Mouse (Mus musculus) adrenal gland, postnatal 14 days (tissue): ENCODE results near the gene Psd. TPM values are rescaled to one million over a fixed set of nuclear protein-coding genes. Genes with fewer than 3 reads are reported as not detected.
A peak's percentile ranks its signal among the peaks of the same experiment; 100 is the strongest.

ENCODE experiments used
- DNase-seq: peaks from one replicate; pipeline ENCODE4 v3.0.0; 2021; ENCODE audit warnings: mixed read lengths
- long read RNA-seq, 2 experiments: library from polyadenylated mRNA; stranded (forward); transcript quantifications; one replicate each; pipeline ENCODE4 v2.0.0; 2021
- total RNA-seq: library from RNA; stranded (reverse); gene quantifications from 2 replicates; pipeline ENCODE4 v1.2.3, GENCODE M21; 2021

Gene Psd
- total RNA-seq = 6.0 and 9.3 TPM in 2 replicates
- long read RNA-seq, experiment 1, partial matches to known transcripts = 0 of 5 reads
- long read RNA-seq, experiment 1, other reads (novel, unspliced or antisense) = 5 of 5 reads
- long read RNA-seq, experiment 2, partial matches to known transcripts = 3 of 8 reads
- long read RNA-seq, experiment 2, other reads (novel, unspliced or antisense) = 4 of 8 reads

DNA sequence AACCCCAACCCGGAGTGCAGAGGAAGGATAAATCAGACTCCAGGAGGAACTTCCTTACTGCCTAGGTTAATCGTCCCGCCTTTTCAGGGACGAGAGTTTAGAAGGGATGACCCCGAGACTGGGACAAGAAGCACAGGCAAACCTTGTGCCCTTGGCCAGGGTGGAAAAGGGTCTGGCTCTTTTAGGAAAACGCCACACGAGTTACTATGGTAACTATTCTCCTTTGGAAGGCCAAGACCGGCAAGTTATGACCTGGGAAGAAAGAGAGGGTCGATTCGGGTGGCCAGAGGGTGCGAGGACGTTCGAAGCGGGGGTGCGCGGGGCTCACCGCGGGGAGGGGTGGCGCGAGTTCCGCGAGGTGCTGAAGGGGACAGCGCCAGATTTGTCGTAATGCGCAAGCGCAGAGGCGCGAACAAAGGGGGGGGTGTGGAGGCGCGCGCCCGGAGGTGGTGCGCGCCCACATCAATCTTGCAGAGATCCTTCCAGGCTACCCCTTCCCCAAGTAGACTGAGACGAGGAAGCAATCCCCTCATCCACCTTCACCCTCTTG lies at the start of gene Psd:
Gene Psd (minus strand): TSS at position 401 of the 550 bp plus-strand sequence.
- DNase-seq = peak; percentile 83

DNA sequence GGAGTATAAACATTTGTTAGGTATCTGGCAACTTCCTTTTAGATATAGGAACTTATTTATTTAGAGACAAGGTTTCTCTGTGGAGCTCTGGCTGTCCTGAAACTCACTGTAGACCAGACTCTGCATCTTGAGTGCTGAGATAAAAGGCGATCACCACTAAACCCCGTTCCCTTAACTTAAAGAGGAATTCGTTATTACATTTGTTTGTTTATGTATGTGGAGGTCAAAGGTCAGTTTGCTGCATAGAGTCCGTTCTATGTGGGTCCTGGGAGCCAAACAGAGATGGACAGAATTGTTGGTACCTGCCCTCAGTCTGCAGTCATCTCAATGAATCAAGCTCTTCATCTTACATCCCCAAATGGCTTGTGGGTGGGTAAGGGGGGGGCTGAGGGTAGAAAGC lies 48.9 kb upstream of the Psd start:
- DNase-seq = no peak

DNA sequence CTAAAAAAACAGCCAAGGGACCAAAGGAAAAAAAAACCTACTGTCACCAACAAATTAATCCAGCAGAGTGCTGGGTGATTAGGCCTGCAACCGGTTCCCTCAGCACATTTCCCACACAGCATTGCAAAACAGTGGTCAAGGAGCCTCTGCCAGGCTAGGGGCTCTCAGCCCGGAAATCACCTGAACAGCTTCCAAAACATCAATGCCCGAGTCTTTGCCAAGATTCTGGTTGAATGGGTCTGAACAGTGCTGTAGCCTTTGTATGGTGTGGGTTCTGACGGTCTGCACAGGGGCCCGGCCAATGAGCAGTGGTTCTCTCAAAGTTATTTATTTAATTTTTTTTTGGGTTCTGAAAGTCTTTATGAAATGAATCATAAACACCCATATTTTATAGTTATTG lies 48.5 kb upstream of the Psd start:
- DNase-seq = no peak

DNA sequence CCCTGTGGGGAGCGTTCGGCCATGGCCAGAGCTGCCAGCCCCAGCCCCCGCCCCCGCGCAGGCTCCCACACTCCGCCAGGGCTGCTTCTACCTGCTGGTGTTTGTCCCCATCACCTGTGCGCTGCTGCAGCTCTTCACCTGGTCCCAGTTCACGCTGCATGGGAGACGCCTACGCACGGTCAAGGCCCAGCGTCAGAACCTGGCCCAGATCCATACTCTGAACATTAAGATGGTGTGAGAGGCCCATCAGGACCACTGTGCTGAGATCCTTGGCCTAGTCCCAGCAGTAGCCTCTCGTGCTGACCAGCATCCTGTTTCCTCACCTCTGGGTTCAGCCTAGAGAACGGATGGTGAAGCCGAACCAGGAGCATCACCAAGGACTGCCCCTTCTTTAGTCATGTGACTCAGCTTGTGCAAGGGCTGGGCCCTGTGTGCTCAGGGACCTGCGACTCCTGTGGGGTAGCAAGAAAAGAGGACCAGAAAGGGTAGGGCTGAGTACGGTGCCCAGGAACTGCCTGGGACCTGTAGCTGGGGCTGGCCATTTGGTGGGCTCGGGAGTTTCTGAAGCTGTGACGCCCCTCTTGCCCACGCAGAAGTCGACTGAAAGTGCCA lies 47.6 kb upstream of the Psd start:
- DNase-seq = no peak

DNA sequence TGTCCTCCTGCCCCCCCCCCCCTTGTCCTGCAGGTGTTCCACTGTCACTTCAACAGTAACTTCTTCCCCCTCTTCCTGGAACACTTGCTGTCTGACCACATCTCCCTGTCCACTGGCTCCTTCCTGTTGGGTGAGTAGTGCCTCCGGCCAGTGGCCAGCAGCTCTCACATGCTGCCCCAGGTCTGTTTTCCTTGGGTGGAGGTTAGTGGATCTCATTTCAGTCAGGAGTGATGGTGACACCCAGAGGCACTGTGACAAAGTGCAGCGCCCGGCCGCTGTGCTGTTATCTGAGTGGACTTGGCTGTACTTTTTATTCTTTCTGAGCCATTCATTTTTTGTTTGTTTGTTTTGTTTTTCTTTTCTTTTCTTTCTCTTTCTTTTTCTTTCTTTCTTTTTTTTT lies 42.2 kb upstream of the Psd start:
- peak; percentile 83 for DNase-seq

DNA sequence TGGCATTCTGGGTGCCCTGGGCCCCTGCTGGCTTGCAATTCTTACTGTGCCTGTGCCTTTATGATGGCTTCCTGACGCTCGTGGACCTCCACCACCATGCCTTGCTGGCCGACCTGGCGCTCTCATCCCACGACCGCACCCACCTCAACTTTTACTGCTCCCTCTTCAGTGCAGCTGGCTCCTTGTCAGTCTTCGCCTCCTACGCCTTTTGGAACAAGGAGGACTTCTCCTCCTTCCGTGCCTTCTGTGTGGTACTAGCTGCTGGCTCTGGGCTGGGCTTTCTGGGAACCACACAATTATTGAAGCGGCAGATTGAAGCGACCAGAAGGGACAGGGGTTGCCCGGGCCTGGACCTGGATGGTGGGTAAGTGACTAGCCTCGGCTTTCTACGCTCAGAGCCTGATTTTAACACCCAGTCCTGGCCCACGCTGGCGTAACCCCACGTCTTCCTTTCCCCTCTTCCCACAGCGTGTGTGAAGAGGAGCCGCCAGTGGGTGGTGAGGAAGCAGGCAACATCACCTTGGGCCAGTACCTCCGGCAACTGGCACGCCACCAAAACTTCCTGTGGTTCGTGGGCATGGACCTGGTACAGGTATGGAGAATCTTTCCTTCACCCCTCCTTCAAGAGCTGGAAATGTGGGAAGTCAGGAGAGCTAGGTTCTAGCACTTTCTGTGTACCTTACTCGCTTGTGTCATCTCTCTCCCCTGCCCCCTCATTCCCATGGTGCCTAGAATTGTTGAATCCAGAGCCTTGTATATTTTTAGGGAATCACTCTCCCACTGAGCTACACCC lies 41.0 kb upstream of the Psd start:
- no peak for DNase-seq

DNA sequence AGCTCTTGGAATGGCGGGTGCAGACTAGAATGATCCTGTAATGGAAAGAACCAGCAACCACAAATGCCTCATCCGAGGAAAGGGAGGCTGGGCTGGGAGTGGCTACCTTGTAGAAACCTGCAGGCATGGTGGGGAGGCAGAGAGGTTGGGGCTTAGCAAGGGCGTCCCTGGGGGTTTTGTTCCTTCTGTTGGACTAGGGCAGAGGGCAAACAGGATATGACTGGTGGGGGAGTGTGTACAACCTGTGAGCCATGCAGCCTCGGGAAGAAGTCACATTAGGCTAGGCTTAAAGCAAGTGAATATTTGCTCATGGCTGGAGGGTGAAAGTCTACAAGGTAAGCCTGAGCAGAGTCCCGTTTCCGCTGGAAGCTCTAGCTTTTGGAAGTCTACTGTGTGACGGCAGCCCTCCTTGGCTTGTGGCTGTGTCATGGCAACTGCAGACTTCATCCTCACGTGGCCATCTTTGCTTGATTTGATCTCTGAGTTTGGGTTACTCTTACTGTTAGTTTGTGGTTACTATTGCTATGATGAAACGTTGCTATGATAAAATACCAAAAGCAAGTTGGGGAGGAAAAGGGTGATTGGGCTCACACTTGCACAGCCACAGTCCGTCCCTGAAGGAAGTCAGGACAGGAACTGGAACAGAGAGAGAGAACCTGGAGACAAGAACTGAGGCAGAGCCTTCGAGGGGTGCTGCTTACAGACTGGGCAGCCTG lies 36.5 kb upstream of the Psd start:
- no peak for DNase-seq

DNA sequence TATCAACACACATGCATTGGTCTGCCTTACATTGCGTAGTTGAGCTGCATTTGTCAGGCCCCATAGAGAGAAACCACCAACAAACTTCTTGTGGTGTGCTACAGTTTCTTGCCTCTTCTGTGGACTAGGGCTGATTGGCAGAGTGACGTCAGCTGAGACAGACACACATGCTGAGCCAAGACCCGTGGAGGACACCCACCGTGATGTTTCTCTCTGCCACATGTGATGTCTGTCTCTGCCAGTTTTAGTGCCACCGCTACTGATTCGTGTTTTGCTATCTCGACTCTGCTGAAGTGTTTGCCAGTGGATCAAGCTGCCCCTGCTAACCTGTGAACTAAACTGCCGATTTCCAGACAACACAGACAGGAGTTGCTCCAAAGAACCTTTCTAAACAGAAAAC lies 35.1 kb upstream of the Psd start:
- no peak for DNase-seq

DNA sequence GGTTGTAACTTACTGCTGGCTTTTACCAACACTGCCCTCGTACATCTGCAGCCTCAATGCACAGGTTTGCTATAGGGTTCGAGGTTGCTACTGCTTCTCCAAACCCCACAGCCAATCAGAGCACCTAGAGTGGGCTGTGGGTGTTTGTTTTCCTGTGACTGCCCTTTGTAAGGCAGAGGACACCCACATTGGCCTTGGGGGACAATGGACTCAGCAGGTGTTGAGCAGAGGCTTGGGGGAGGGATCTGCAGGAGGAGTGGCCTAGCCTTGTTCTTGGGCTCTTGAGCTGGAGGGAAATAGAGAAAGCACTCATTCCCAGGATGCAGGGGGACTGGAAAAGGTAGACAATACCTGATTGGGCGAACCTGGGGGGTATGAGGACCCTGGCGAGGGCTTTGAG lies 31.4 kb upstream of the Psd start:
- no peak for DNase-seq

DNA sequence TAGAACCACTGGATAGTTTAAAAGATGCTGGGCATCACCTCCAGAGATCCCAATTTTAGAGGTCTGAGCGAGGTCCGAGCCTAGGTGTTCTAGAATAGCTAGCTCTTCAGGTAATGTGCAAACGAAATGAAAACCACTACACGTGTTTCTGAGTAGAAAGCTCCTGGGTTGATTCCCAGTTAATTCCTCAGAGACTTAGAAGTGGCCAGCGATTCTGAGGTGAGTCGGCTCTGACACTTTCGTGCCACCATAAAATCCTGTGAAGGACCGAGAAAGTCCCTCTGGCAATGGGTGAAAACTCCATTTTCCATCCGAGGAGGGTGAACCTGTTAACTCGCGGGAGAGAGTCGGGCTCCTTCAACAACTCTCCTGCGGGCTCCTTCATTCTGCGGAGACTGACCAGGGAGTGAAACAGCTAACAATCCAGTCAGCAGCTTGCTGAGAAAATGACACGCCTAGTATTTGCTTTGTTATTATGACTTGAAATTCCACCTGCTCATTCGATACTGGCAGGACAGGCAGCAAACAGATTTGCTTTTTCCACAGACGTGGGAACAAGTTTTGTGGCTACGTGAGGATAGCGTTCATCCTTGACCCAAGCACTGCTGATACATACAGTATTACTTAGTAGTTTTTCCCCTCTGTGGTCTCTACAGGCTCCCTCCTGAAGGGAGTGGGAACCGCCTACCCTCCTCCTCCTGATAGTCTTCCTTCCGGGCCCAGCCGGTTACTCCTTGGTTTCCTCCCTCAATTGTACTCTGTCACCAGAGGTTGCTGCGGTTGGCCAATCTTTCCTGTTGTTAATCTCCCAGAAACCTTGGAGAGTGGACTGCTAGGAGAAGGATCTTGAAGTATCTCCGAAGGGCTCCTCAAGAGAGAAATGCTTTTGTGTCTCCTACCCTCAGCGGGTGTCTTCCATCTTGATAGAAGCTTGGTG lies 30.7 kb upstream of the Psd start:
- DNase-seq = no peak

DNA sequence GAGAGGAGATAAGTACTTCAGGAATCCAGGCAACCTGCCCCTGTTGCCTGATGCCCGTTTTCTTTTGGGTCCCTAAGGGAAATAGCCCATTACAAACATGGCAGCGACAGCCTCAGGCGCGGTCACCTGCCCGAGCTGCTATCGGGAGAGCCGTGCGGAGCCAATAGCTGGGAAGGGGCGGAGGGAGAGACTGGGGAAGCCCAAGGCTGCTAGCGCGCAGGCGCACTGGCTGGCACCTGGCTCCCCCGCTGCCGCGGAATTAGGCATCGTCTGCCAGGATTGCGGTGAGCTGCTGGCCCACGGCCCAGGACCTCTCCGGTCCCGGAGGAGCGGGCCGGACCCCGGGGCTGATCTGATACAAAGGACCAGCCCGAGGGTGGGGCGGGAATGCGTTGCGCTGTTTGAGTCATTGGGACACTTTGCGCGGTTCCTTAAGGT lies 29.8 kb upstream of the Psd start:
- peak; percentile 93 for DNase-seq

DNA sequence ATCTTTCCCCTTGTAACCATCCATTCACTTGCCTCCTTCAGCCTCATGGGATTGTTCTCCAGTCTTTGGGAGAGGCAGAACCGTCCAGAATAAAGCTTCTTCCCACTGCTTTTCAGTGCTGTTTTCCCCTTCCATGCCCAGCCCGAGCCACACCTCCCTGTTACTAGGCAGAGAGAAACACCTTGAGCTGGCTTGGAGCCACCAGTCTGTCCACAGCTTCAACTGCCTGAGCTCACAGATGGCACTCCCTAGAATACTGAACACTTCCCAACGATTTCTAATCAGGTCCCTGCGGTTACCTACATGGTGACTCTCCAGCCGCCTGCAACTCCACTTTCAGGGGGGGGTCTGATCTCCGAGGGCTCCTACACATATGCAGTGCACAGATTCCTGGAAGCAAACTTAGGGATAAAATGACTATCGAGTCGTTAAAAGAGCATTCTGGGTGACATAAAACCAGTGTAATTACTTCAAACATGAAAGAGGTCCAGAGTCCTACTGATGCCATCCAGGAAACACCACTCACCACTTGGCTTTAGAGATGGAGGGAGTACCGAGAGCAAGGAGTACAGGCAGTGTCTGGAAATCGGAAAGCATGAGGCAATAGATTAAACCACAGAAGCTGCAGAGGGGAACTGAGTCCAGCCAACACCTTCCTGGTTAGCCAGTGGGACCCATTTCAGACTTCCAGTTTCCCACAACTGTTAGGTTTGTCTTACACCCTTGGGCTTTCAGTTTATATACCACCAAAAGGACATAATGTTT lies 23.4 kb upstream of the Psd start, which contains the start of gene 2310034G01Rik:
Gene 2310034G01Rik (minus strand): TSS at position 135 of the 765 bp plus-strand sequence.
- no peak for DNase-seq

DNA sequence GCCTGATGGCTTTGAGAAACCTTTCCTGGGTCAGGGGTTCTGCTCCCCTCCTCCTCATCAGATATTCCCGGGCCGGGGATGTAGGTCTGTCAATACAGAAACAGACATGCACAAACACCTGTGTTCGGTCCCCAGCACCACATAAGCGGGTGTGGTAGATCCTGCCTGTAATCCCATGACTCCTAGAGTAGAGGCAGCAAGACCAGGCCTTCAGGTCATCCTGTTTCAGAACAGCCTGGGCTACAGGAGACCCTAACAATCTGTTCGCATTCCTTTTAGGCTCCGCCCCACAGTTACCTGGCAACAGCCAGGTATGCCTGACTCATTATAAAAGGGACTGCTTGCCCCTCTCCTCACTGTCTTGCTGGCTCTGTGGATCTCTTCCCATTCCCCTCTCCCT lies 22.6 kb upstream of the Psd start:
- no peak for DNase-seq

DNA sequence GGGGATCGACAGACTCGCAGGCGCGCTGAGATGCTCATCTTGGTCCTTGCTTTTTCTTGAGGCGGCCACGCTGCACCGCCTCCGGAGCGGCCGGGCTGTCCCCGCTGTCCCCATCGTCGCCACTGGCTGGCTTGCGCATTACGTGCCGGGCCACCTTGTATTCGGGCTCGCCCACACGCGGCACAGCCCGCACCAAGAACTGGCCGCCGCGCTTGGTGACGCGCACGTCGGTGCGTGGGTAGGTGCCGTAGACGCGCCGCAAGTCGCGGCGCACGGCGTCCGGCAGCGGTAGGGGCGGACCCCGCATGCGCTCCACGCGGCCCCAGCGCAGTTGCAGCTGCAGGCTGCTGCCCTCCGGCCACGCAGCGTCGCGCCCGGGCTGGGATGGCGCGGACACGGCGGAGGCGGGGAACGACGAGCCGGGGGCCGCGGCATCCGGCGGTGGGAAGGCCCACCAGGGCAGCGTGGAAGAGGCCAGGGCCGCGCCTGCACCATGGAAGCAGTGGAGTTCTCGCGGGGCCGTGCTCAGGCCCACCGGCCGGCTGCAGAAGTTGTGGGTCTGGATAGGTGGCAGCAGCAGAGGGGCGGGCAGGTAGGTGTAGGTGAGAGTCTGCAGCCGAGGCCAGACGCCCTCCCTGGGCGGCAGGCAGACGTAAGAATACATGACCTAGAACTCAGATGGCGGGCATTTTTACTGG lies 22.0 kb upstream of the Psd start:
- DNase-seq = peak; percentile 91

DNA sequence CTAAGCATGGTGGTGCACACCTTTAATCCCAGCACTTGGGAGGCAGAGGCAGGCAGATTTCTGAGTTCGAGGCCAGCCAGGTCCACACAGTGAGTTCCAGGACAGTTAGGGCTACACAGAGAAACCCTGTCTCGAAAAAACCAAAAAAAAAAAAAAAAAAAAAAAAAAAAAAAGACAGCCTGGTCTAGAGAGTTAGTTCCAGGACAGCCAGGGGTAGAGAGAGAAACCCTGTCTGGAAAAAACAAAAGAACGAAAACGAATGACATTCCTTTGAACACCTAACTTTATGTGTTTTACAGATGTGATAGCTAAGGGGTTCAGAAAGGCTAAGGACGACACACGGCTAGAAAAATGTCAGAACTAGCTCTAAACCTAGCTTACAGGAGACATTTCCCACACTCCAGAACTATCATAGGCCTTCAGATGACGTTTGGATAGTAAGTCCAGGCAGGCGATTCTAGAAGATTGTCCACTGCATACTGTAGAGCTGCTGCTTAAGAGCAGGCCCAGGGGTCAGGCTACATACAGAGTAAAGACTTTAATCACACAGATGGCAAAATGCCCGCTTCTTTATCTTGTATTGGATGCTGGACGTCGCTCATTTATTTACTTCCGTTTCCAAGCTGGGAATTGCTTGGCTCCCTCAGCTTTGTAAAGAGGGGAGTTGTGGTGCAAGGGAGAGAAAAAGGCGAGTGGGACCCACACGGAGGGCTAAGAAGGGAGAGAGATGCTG lies 21.1 kb upstream of the Psd start:
- no peak for DNase-seq

DNA sequence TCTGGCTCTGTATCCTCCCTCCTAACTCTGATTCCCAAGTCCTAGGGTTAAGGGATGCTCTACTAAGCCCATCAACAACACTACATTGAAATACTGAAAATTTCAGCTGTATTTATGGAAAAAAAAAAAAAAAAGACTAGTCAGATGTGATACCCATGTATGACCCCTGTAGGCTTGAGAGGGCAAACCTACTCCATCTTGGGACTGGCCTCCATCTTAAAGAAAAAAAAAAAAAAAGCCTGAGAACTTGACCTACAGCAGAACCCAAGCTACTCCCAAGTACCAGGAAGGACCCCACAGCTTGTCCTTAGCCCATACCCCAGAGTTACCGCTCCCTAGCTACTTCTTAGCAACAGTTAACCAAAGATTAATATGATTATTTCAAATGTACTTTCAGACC lies 20.2 kb upstream of the Psd start:
- DNase-seq = no peak

DNA sequence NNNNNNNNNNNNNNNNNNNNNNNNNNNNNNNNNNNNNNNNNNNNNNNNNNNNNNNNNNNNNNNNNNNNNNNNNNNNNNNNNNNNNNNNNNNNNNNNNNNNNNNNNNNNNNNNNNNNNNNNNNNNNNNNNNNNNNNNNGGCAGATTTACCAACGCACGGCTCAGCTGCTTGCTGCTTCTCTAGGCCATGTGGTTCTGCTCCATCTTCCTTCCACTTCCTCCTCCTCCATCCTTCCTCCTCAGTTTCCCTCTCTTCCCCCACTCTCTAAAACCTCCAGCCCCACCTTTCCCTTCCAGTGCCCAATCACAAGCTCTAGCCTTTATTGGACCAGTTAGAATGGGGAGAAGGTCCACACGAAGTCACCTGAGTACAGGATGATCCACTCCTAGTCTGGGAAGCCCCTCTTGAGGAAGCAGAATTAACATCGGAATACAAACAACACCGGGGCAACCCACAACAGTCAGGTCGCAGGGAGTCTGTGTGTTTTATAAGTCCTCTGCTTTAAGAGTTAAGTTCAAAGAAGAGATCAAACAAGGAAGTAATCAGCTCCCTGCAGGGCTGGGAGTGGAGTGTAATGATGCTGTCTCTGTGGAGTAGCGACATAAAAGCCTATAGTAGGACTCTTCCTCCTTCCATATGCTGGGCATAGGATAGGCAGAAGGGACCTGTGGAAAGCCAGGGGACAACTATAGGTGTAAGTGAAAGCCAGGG lies 17.9 kb upstream of the Psd start:
- DNase-seq = no peak

DNA sequence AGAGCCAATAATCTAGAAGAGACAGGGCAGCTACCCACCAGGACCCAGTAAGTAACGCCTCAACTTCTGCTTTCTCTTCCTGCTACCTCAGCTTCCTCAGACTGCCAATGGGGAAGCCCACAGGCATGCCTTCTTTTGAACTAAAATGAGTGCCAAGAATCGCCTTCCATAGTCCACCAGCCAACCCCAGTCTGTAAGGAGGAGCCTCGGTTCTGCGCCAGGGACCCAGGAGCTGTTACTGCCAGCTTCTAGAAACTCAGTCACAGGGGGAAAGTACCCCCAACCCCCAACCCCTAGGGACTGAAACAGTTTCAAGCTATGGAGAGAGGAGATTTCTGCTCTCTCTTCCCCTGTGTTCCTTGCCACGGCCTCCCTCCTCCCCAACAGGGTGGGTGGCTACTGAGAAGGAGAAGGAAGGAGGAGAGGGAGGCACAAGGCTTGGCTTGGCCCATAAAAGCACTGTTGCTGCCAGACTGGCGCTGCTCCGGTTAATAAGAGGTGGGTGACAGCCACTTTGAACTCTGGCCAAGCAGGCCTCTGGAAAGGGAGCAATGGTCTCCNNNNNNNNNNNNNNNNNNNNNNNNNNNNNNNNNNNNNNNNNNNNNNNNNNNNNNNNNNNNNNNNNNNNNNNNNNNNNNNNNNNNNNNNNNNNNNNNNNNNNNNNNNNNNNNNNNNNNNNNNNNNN lies 12.5 kb upstream of the Psd start:
- DNase-seq = peak; percentile 64
